ENCODE assay signal across 10 mouse cellular contexts in genomic region chr11:77371696-77372095, GRCm38 (mm10).
DNase-seq lines count a peak whose midpoint lies in the region; ATAC-seq and TF ChIP-seq lines count a peak whose summit lies in the region.
"Had no signal": no experiment of that assay in that cellular context is flagged by ENCODE, and none has a peak within 500 bp of the region (broad histone marks: within the 10 kb centered on the region; RNA-seq: fewer than 3 reads in every experiment).

No protein-coding gene starts in this region.

- H3K9me3 ChIP-seq in liver, embryonic 14.5 days (ENCODE audit: control insufficient read depth, low read length): no peaks in the 10 kb centered on the region
- H3K9me3 ChIP-seq in forebrain, embryonic 14.5 days (replicated peaks; ENCODE audit: control insufficient read depth, low read length): no peaks in the 10 kb centered on the region

- peak overlapping the region; percentile 28 for H3K4me3 ChIP-seq in gastrocnemius, adult 2 months
- H3K4me3 ChIP-seq in liver, adult 2 months (ENCODE audit: insufficient read depth, low read depth, low read length): no peak overlapping the region
- no peak overlapping the region for H3K4me3 ChIP-seq in bone marrow, adult 2 months (replicated peaks; ENCODE audit: control insufficient read depth, low read depth, low read length)
- no peak overlapping the region for H3K4me3 ChIP-seq in liver, embryonic 14.5 days (ENCODE audit: insufficient read depth in 1 of 2, low read depth in 2 of 2, low read length in 2 of 2)
- H3K4me3 ChIP-seq in forebrain, embryonic 14.5 days (ENCODE audit: low read depth, low read length): no peak overlapping the region

- no peak for TF ChIP-seq EP300 in liver, embryonic 14.5 days (IDR thresholded peaks at IDR 0.05; ENCODE audit: low read depth)

- H3K79me2 ChIP-seq in liver, adult 2 months (ENCODE audit: control insufficient read depth, insufficient read depth, low read length): peaks cover 19% of the 10 kb centered on the region; the same call in 1 of the 2 replicates

- H3K27ac ChIP-seq in gastrocnemius, adult 2 months: peak overlapping the region; percentile 95
- H3K27ac ChIP-seq in liver, adult 2 months (replicated peaks; ENCODE audit: insufficient read depth, low read depth, low read length): peak overlapping the region; percentile 54
- peak overlapping the region; percentile 86; the same call in 1 of the 2 replicates for H3K27ac ChIP-seq in bone marrow, adult 2 months (ENCODE audit: control insufficient read depth, insufficient read depth, low read depth, low read length, poor library complexity)
- H3K27ac ChIP-seq in liver, embryonic 14.5 days: no peak overlapping the region
- no peak overlapping the region for H3K27ac ChIP-seq in forebrain, embryonic 14.5 days (ENCODE audit: low read depth, low read length)

- peak overlapping the region; percentile 16; the same call in 1 of the 2 replicates for H3K4me2 ChIP-seq in liver, embryonic 14.5 days (ENCODE audit: low read depth)
- no peak overlapping the region for H3K4me2 ChIP-seq in forebrain, embryonic 14.5 days (ENCODE audit: low read length)

- peaks cover 3% of the 10 kb centered on the region; the same call in 1 of the 2 replicates for H3K4me1 ChIP-seq in liver, adult 2 months (ENCODE audit: control insufficient read depth, insufficient read depth, low read length)
- H3K4me1 ChIP-seq in bone marrow, adult 2 months (ENCODE audit: control insufficient read depth, insufficient read depth, low read length): peaks cover 1% of the 10 kb centered on the region
- H3K4me1 ChIP-seq in liver, embryonic 14.5 days (replicated peaks; ENCODE audit: control insufficient read depth in 2 of 2, insufficient read depth in 2 of 2, low read length in 1 of 2): peaks cover 6 to 17% of the 10 kb centered on the region in 2 experiments; a peak in 3 of 4 replicates
- H3K4me1 ChIP-seq in forebrain, embryonic 14.5 days (ENCODE audit: control insufficient read depth, insufficient read depth, low read length): no peaks in the 10 kb centered on the region

- H3K9ac ChIP-seq in liver, adult 2 months (ENCODE audit: low read depth, low read length): no peak overlapping the region
- H3K9ac ChIP-seq in liver, embryonic 14.5 days (replicated peaks): no peak overlapping the region
- H3K9ac ChIP-seq in forebrain, embryonic 14.5 days (ENCODE audit: low read length): no peak overlapping the region

- no peak for TF ChIP-seq CTCF in gastrocnemius, adult 2 months (IDR thresholded peaks at IDR 0.05)
- no peak for TF ChIP-seq CTCF in liver, adult 2 months (IDR thresholded peaks at IDR 0.05; ENCODE audit: low read depth, low read length)
- no peak for TF ChIP-seq CTCF in bone marrow, adult 2 months (IDR thresholded peaks at IDR 0.05; ENCODE audit: control insufficient read depth, insufficient read depth, low read length)
- TF ChIP-seq CTCF in liver, embryonic 14.5 days (IDR thresholded peaks at IDR 0.05; ENCODE audit: low read depth): no peak

- no peak for DNase-seq in gastrocnemius, adult 2 months
- DNase-seq in gastrocnemius, postnatal 4 days (ENCODE audit: low spot score in 2 of 2): no peak
- no peak for DNase-seq in liver, adult 2 months (ENCODE audit: extremely low read depth, low read depth, low spot score)
- DNase-seq in liver: no peak
- no peak for DNase-seq in liver, embryonic 14.5 days (ENCODE audit: low read depth in 3 of 3, low spot score in 3 of 3)
- no peak for DNase-seq in urinary bladder, postnatal 36 days (ENCODE audit: low spot score in 2 of 2)
- no peak for DNase-seq in forebrain, embryonic 14.5 days (ENCODE audit: low spot score)
- DNase-seq: cerebellum, postnatal 25 days had no signal

- no peaks in the 10 kb centered on the region for H3K36me3 ChIP-seq in liver, adult 2 months (ENCODE audit: control insufficient read depth, insufficient read depth, low read length)
- no peaks in the 10 kb centered on the region for H3K36me3 ChIP-seq in liver, embryonic 14.5 days (replicated peaks; ENCODE audit: control insufficient read depth, insufficient read depth, low read depth)
- no peaks in the 10 kb centered on the region for H3K36me3 ChIP-seq in forebrain, embryonic 14.5 days (ENCODE audit: control insufficient read depth, insufficient read depth, low read length)

- H3K27me3 ChIP-seq in liver, adult 2 months (ENCODE audit: control insufficient read depth, insufficient read depth, low read length): no peaks in the 10 kb centered on the region
- no peaks in the 10 kb centered on the region for H3K27me3 ChIP-seq in liver, embryonic 14.5 days (ENCODE audit: control insufficient read depth, insufficient read depth, low read length)
- no peaks in the 10 kb centered on the region for H3K27me3 ChIP-seq in forebrain, embryonic 14.5 days (replicated peaks; ENCODE audit: control insufficient read depth, insufficient read depth, low read length)

- intact Hi-C loops in gastrocnemius, adult 2 months (cut with DNase I): no loop called here

- ATAC-seq in liver, embryonic 14.5 days (ENCODE audit: insufficient read depth): no peak
- ATAC-seq in forebrain, embryonic 14.5 days: no peak
- ATAC-seq: intestine, embryonic 16.5 days had no signal

- no peak for TF ChIP-seq POLR2A in liver, adult 2 months (IDR thresholded peaks at IDR 0.05; ENCODE audit: extremely low read depth, insufficient read depth, low read length)
- no peak for TF ChIP-seq POLR2A in bone marrow, adult 2 months (IDR thresholded peaks at IDR 0.05; ENCODE audit: borderline replicate concordance, control insufficient read depth, low read depth, low read length)

Comparison
In these comparisons a context has a peak if more than half of its experiments do, and no peak if none do; other contexts are left out.
1. H3K27ac ChIP-seq: peak in gastrocnemius, adult 2 months (single experiment), liver, adult 2 months (single experiment) and bone marrow, adult 2 months (single experiment); none in liver, embryonic 14.5 days (single experiment) and forebrain, embryonic 14.5 days (single experiment).